11 mouse cellular contexts compared by ENCODE assay signal in the genomic region with DNA sequence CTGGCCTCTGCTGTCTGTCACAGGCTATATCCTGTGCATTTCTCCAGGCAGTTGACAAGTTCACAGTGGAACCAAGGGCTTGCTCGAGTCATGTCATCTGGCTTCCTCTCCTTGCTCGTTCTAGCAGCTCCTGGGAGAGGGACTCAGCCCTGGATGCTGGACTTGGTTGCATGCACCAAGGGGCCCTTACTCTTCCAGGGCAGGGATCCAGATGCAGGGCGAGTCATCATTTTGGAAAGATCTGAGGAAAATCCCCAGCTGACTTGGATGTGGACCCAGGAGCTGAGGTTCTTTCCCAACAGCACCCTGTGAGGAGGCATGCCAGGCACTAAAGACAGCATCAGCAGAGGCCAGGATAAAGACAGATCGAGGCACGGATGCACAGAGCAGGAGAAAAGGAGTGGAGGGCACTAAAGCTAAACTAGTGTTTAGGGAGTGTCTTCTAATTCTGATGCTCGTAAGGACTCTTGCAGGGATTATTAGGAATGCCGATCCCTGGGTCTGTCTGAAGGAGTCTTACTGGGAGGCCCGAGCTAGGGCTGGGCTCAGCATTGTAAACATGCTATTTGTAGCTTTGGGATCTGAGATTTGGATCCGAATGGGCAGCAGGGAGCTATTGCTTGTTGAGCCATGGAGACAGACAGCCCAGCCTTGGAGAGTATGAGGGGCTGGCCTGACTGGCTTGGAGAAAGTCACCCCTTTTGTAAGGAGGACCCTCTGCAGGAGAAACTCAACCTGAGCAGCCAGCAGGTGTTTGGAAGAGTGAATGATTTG.
DNase-seq lines count a peak whose midpoint lies in the region; ATAC-seq and TF ChIP-seq lines count a peak whose summit lies in the region.
"Had no signal": no experiment of that assay in that cellular context is flagged by ENCODE, and none has a peak within 500 bp of the region (broad histone marks: within the 10 kb centered on the region; RNA-seq: fewer than 3 reads in every experiment).

No protein-coding gene starts in this region.

- DNase-seq in lung, embryonic 14.5 days = peak; percentile 34
- DNase-seq in lung, postnatal 25 days (ENCODE audit: low spot score) = no peak
- DNase-seq in gastrocnemius, postnatal 10 days = peak; percentile 57
- peak; percentile 71 to 77 for DNase-seq in heart, postnatal 10 days
- DNase-seq in left cerebral cortex, adult 9 months (ENCODE audit: low spot score in 2 of 2) = no peak
- no peak for DNase-seq in thymus, postnatal 10 days (ENCODE audit: low spot score in 2 of 2)
- DNase-seq: adrenal gland, postnatal 25 days; kidney, postnatal 14 days had no signal

- H3K4me1 ChIP-seq in lung, embryonic 14.5 days (ENCODE audit: insufficient read depth) = peaks cover 47% of the 10 kb centered on the region
- H3K4me1 ChIP-seq in small intestine, adult 2 months (ENCODE audit: control insufficient read depth, insufficient read depth, insufficient read length, low read length) = peaks cover 2% of the 10 kb centered on the region; the same call in 1 of the 2 replicates
- peaks cover 12% of the 10 kb centered on the region for H3K4me1 ChIP-seq in hindbrain, embryonic 16.5 days (ENCODE audit: control insufficient read depth, insufficient read depth, low read depth, low read length)

- 32% methylated on average over 9 of the region's 9 CpGs for WGBS in lung, embryonic 14.5 days
- WGBS in small intestine, adult 2 months = 53% methylated on average over 9 of the region's 9 CpGs
- 48% methylated on average over 9 of the region's 9 CpGs for WGBS in hindbrain, embryonic 16.5 days

- no peaks in the 10 kb centered on the region for H3K27me3 ChIP-seq in lung, embryonic 14.5 days (ENCODE audit: insufficient read depth, low read length)
- no peaks in the 10 kb centered on the region for H3K27me3 ChIP-seq in small intestine, adult 2 months (ENCODE audit: control insufficient read depth, insufficient read depth, low read length)
- no peaks in the 10 kb centered on the region for H3K27me3 ChIP-seq in hindbrain, embryonic 16.5 days (replicated peaks; ENCODE audit: control insufficient read depth, insufficient read depth, low read length)
- H3K27me3 ChIP-seq: midbrain, embryonic 13.5 days had no signal

- no peak overlapping the region; the same call in 1 of the 2 replicates for H3K9ac ChIP-seq in lung, embryonic 14.5 days
- H3K9ac ChIP-seq in hindbrain, embryonic 16.5 days (ENCODE audit: low read depth, low read length) = no peak overlapping the region
- H3K9ac ChIP-seq: midbrain, embryonic 13.5 days had no signal

- no peak for ATAC-seq in lung, embryonic 14.5 days (ENCODE audit: insufficient read depth)
- ATAC-seq in hindbrain, embryonic 16.5 days = no peak
- ATAC-seq: midbrain, embryonic 13.5 days had no signal

- no peak overlapping the region for H3K4me3 ChIP-seq in lung, embryonic 14.5 days (ENCODE audit: low read depth, low read length)
- H3K4me3 ChIP-seq in small intestine, adult 2 months (ENCODE audit: low read depth, low read length) = no peak overlapping the region
- no peak overlapping the region for H3K4me3 ChIP-seq in hindbrain, embryonic 16.5 days (ENCODE audit: low read length)
- H3K4me3 ChIP-seq: midbrain, embryonic 13.5 days had no signal

- TF ChIP-seq CTCF in lung, embryonic 14.5 days (IDR thresholded peaks at IDR 0.05; ENCODE audit: low read depth) = no peak
- no peak for TF ChIP-seq CTCF in small intestine, adult 2 months (IDR thresholded peaks at IDR 0.05; ENCODE audit: extremely low read depth, insufficient read length, insufficient replicate concordance, low read depth, low read length)

- no peak overlapping the region for H3K4me2 ChIP-seq in lung, embryonic 14.5 days
- no peak overlapping the region for H3K4me2 ChIP-seq in hindbrain, embryonic 16.5 days (ENCODE audit: low read length)
- H3K4me2 ChIP-seq: midbrain, embryonic 13.5 days had no signal

- H3K36me3 ChIP-seq in lung, embryonic 14.5 days (ENCODE audit: insufficient read depth) = peaks cover 32% of the 10 kb centered on the region
- no peaks in the 10 kb centered on the region for H3K36me3 ChIP-seq in small intestine, adult 2 months (ENCODE audit: control insufficient read depth, insufficient read depth, low read length)
- H3K36me3 ChIP-seq in hindbrain, embryonic 16.5 days (ENCODE audit: control insufficient read depth, insufficient read depth, low read length) = no peaks in the 10 kb centered on the region
- H3K36me3 ChIP-seq: midbrain, embryonic 13.5 days had no signal

- no peaks in the 10 kb centered on the region for H3K9me3 ChIP-seq in lung, embryonic 14.5 days (ENCODE audit: low read depth, low read length)
- H3K9me3 ChIP-seq in hindbrain, embryonic 16.5 days (ENCODE audit: control insufficient read depth, low read length) = no peaks in the 10 kb centered on the region
- H3K9me3 ChIP-seq: midbrain, embryonic 13.5 days had no signal

- peak overlapping the region; percentile 20; the same call in 1 of the 2 replicates for H3K27ac ChIP-seq in lung, embryonic 14.5 days (ENCODE audit: low read depth)
- H3K27ac ChIP-seq in small intestine, adult 2 months (ENCODE audit: insufficient read depth, low read depth, low read length) = peak overlapping the region; percentile 14; the same call in 1 of the 2 replicates
- H3K27ac ChIP-seq in hindbrain, embryonic 16.5 days (ENCODE audit: low read depth, low read length) = no peak overlapping the region
- H3K27ac ChIP-seq: midbrain, embryonic 13.5 days had no signal

- no peak for TF ChIP-seq POLR2A in small intestine, adult 2 months (IDR thresholded peaks at IDR 0.05; ENCODE audit: low read depth, low read length)

- intact Hi-C loops in heart, postnatal 10 days (cut with DNase I) = no loop called here

Comparison
In these comparisons a context has a peak if more than half of its experiments do, and no peak if none do; other contexts are left out.
1. DNase-seq: peak in lung, embryonic 14.5 days (single experiment), gastrocnemius, postnatal 10 days (single experiment) and heart, postnatal 10 days (2 of 2); none in lung, postnatal 25 days (single experiment), left cerebral cortex, adult 9 months (0 of 2) and thymus, postnatal 10 days (0 of 2).